Mouse (Mus musculus): ENCODE results near the gene Dntt.

- TF ChIP-seq CTCF (IDR thresholded peaks at IDR 0.05; ENCODE audit: insufficient read depth, low read depth, low read length), result no peak
- TF ChIP-seq POLR2A (IDR thresholded peaks at IDR 0.05; ENCODE audit: insufficient read depth, low read depth, low read length), result no peak
Observed at GRCm38 (mm10) chr19:41097038-41097437, 68.0 kb downstream of the Dntt start.

Measured in olfactory bulb, adult 2 months (tissue).